Mouse (Mus musculus): ENCODE results near the gene Rftn1.

DNA sequence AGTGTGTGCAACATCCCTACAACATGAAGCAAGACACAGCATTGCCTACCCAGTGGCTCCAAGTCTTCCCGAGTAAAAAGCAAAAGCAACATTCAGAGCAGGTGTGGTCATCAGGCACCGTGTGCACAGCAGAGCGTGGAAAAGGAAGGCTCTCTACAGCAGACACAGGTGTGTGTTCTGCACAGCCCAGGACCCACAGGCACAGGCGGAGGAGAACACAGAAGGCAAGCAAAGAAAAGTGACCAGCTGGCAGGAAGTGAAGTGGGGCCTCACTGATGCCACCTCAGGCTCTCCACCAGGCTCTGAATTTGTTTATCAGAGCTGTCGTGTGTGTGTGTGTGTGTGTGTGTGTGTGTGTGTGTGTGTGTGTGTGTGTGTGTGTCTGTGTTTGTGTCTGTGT, 17.1 kb downstream of the Rftn1 start:
- no peak for TF ChIP-seq CTCF (IDR thresholded peaks at IDR 0.05)
- no peak for TF ChIP-seq EP300 (IDR thresholded peaks at IDR 0.05; ENCODE audit: insufficient read depth, low read depth, low read length)
- no peak for TF ChIP-seq POLR2A (IDR thresholded peaks at IDR 0.05; ENCODE audit: insufficient read depth, low read depth, low read length)
